Mouse (Mus musculus): ENCODE data around the gene Tex38. TPM values are rescaled to one million over a fixed set of nuclear protein-coding genes. Genes with fewer than 3 reads are reported as not detected.

Tex38 gene
- polyA plus RNA-seq, 1 experiment: not detected

DNA sequence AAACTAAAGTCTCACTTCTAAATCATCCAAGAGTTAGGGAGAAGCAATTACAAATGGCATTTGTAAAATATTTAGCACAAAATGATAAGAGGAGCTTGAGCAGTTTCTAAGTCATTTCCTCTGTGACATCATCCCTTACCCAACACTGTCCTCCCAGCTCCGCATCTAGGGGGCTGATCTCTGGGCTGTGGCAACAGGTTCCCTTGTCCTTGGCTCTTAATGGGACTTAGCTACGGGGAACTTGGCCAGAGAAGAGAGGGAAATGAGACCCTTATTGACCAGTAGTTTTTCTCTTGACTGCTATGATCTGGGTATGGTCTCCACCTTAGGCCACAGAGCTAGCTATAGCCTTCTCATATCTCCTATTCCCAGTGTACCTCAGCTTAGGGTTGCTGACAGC is 44.5 kb upstream of the Tex38 start:
- H3K36me3 ChIP-seq (ENCODE audit: control insufficient read depth, insufficient read depth): no peaks in the 10 kb centered on the region
- no peak for TF ChIP-seq CEBPB (IDR thresholded peaks at IDR 0.05; ENCODE audit: low read depth)
- no peak for TF ChIP-seq MAX (IDR thresholded peaks at IDR 0.05)
- no peak for TF ChIP-seq FOSL1 (IDR thresholded peaks at IDR 0.05; ENCODE audit: insufficient read depth, low read length, poor library complexity, severe bottlenecking)
- no peak for TF ChIP-seq MYOD1 (IDR thresholded peaks at IDR 0.05; ENCODE audit: control insufficient read depth, insufficient read length, low read depth)
- TF ChIP-seq USF1 (IDR thresholded peaks at IDR 0.05; ENCODE audit: low read depth): no peak
- TF ChIP-seq CTCF (IDR thresholded peaks at IDR 0.05; ENCODE audit: control insufficient read depth, insufficient read depth, insufficient read length): no peak
- no peak for TF ChIP-seq MYOG (IDR thresholded peaks at IDR 0.05; ENCODE audit: control insufficient read depth, extremely low read depth, insufficient read length)
- H3K4me3 ChIP-seq (ENCODE audit: insufficient read depth, poor library complexity, severe bottlenecking): no peak overlapping the region
- no peaks in the 10 kb centered on the region for H3K27me3 ChIP-seq (ENCODE audit: control insufficient read depth, insufficient read depth, insufficient read length)
- H3ac ChIP-seq (ENCODE audit: control insufficient read depth, insufficient read length, low read depth): no peak overlapping the region
- H3K79me3 ChIP-seq (ENCODE audit: low read depth): no peaks in the 10 kb centered on the region
- peaks cover 15% of the 10 kb centered on the region for H3K79me2 ChIP-seq (ENCODE audit: control insufficient read depth, insufficient read depth)

DNA sequence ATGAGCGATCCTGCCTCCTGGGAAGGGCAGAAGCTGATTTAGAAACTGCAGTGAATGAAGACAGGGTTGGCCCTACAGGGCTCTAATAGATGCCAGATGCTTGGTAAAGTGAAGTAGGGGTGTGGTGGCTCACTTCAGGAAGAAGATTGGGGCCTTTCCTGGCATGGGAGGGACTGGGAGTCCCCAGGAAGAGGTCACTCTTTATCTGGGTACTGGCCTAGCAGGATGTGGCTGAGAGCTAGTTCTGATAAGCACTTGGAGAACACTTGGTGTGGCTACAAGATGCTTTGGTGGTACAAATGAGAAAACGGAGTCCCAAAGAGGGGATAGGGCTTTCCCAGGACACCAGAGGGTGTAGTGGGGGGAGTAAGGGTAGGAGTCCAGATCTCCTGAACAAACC is 43.4 kb upstream of the Tex38 start:
- Histone ChIP-seq H3K36me3 (ENCODE audit: control insufficient read depth, insufficient read depth) (no peaks in the 10 kb centered on the region), H3K79me2 (ENCODE audit: control insufficient read depth, insufficient read depth) (peaks cover 8% of the 10 kb centered on the region), H3K27me3 (ENCODE audit: control insufficient read depth, insufficient read depth, insufficient read length) (no peaks in the 10 kb centered on the region), H3ac (ENCODE audit: control insufficient read depth, insufficient read length, low read depth) (no peak overlapping the region), H3K4me3 (ENCODE audit: insufficient read depth, poor library complexity, severe bottlenecking) (no peak overlapping the region), H3K79me3 (ENCODE audit: low read depth) (no peaks in the 10 kb centered on the region)
- TF ChIP-seq MYOD1 (IDR thresholded peaks at IDR 0.05; ENCODE audit: control insufficient read depth, insufficient read length, low read depth) (no peak), MAX (IDR thresholded peaks at IDR 0.05) (no peak), CTCF (IDR thresholded peaks at IDR 0.05; ENCODE audit: control insufficient read depth, insufficient read depth, insufficient read length) (no peak), FOSL1 (IDR thresholded peaks at IDR 0.05; ENCODE audit: insufficient read depth, low read length, poor library complexity, severe bottlenecking) (no peak), USF1 (IDR thresholded peaks at IDR 0.05; ENCODE audit: low read depth) (no peak), CEBPB (IDR thresholded peaks at IDR 0.05; ENCODE audit: low read depth) (no peak), MYOG (IDR thresholded peaks at IDR 0.05; ENCODE audit: control insufficient read depth, extremely low read depth, insufficient read length) (no peak)

DNA sequence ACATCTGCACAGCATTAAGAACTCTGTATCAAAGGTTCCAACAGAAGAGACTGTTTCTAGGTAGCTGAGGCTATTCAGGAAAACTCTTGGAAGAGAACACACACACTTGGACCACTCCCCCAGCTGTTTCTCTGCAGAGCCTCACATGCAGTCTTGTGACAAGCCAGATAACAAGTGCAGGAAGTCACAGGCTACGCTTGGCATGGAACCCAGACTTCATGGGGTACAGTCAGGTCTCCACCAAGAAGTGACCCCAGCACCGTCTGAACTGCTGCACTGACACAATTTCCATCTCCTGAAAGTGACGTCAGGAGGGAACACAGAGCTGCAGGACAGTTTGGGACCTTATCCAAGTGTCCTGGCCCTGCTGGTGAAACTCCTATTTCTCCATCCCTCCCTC is 41.1 kb upstream of the Tex38 start:
- Histone ChIP-seq H3K4me3 (ENCODE audit: insufficient read depth, poor library complexity, severe bottlenecking) (no peak overlapping the region), H3K36me3 (ENCODE audit: control insufficient read depth, insufficient read depth) (no peaks in the 10 kb centered on the region), H3K79me3 (ENCODE audit: low read depth) (no peaks in the 10 kb centered on the region), H3K27me3 (ENCODE audit: control insufficient read depth, insufficient read depth, insufficient read length) (no peaks in the 10 kb centered on the region), H3ac (ENCODE audit: control insufficient read depth, insufficient read length, low read depth) (no peak overlapping the region), H3K79me2 (ENCODE audit: control insufficient read depth, insufficient read depth) (no peaks in the 10 kb centered on the region)
- TF ChIP-seq CEBPB (IDR thresholded peaks at IDR 0.05; ENCODE audit: low read depth) (no peak), FOSL1 (IDR thresholded peaks at IDR 0.05; ENCODE audit: insufficient read depth, low read length, poor library complexity, severe bottlenecking) (no peak), CTCF (IDR thresholded peaks at IDR 0.05; ENCODE audit: control insufficient read depth, insufficient read depth, insufficient read length) (no peak), USF1 (IDR thresholded peaks at IDR 0.05; ENCODE audit: low read depth) (no peak), MYOD1 (IDR thresholded peaks at IDR 0.05; ENCODE audit: control insufficient read depth, insufficient read length, low read depth) (no peak), MYOG (IDR thresholded peaks at IDR 0.05; ENCODE audit: control insufficient read depth, extremely low read depth, insufficient read length) (no peak), MAX (IDR thresholded peaks at IDR 0.05) (no peak)

DNA sequence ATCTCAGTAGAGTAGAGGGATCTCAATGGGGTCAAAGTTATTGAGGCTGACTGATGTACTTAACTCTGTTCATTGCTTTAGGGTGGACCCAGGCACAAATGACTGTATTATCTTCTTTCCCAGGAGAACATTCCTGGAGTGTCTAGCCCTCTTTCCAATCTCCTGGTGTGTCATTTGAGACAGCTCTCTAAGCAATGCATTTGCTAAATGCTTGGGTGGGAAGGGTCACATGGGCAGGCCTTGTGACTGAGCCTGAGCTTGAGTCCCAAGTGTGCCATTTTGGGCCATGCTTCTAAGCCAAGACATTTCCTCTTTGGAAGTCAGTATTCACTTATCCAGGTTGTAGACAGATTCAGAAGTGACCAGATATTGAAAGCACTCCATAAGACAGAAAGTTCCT is 40.6 kb upstream of the Tex38 start:
- Histone ChIP-seq H3K4me3 (ENCODE audit: insufficient read depth, poor library complexity, severe bottlenecking) (no peak overlapping the region), H3K79me2 (ENCODE audit: control insufficient read depth, insufficient read depth) (no peaks in the 10 kb centered on the region)
- TF ChIP-seq CTCF (IDR thresholded peaks at IDR 0.05; ENCODE audit: control insufficient read depth, insufficient read depth, insufficient read length): no peak
- TF ChIP-seq MAX (IDR thresholded peaks at IDR 0.05): no peak
- no peak for TF ChIP-seq MYOD1 (IDR thresholded peaks at IDR 0.05; ENCODE audit: control insufficient read depth, insufficient read length, low read depth)
- TF ChIP-seq CEBPB (IDR thresholded peaks at IDR 0.05; ENCODE audit: low read depth): no peak
- no peak for TF ChIP-seq MYOG (IDR thresholded peaks at IDR 0.05; ENCODE audit: control insufficient read depth, extremely low read depth, insufficient read length)
- TF ChIP-seq FOSL1 (IDR thresholded peaks at IDR 0.05; ENCODE audit: insufficient read depth, low read length, poor library complexity, severe bottlenecking): no peak
- TF ChIP-seq USF1 (IDR thresholded peaks at IDR 0.05; ENCODE audit: low read depth): no peak

DNA sequence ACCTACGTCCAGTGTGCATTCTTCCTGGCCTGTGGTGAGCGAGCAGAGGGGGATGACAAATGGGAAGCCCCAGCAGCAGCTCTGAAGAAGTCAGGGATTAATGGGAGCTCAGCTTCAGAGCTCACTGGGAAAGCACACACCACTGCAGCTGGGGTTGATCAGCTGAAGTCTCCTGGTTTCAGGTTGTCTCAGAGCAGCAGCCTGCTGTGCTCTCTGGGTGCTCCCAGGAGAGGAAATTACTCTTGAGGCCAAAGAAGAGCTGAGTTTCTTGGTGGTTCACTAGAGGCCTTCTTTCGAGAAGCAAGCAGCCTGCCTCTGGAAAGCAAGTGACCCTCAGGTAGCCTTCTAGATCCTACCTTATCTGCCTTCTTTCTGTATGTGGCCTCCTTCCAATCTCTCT is 40.1 kb upstream of the Tex38 start:
- Histone ChIP-seq H3K79me3 (ENCODE audit: low read depth) (no peaks in the 10 kb centered on the region), H3K79me2 (ENCODE audit: control insufficient read depth, insufficient read depth) (no peaks in the 10 kb centered on the region), H3K36me3 (ENCODE audit: control insufficient read depth, insufficient read depth) (no peaks in the 10 kb centered on the region), H3K27me3 (ENCODE audit: control insufficient read depth, insufficient read depth, insufficient read length) (no peaks in the 10 kb centered on the region), H3ac (ENCODE audit: control insufficient read depth, insufficient read length, low read depth) (no peak overlapping the region), H3K4me3 (ENCODE audit: insufficient read depth, poor library complexity, severe bottlenecking) (no peak overlapping the region)
- TF ChIP-seq USF1 (IDR thresholded peaks at IDR 0.05; ENCODE audit: low read depth) (no peak), MYOG (IDR thresholded peaks at IDR 0.05; ENCODE audit: control insufficient read depth, extremely low read depth, insufficient read length) (no peak), FOSL1 (IDR thresholded peaks at IDR 0.05; ENCODE audit: insufficient read depth, low read length, poor library complexity, severe bottlenecking) (no peak), MYOD1 (IDR thresholded peaks at IDR 0.05; ENCODE audit: control insufficient read depth, insufficient read length, low read depth) (no peak), CEBPB (IDR thresholded peaks at IDR 0.05; ENCODE audit: low read depth) (no peak), MAX (IDR thresholded peaks at IDR 0.05) (no peak), CTCF (IDR thresholded peaks at IDR 0.05; ENCODE audit: control insufficient read depth, insufficient read depth, insufficient read length) (no peak)

More for the DNA sequence above, 40.6 kb upstream of the Tex38 start:
- Histone ChIP-seq H3K27me3 (ENCODE audit: control insufficient read depth, insufficient read depth, insufficient read length) (no peaks in the 10 kb centered on the region), H3K79me3 (ENCODE audit: low read depth) (no peaks in the 10 kb centered on the region), H3K36me3 (ENCODE audit: control insufficient read depth, insufficient read depth) (no peaks in the 10 kb centered on the region), H3ac (ENCODE audit: control insufficient read depth, insufficient read length, low read depth) (no peak overlapping the region)

DNA sequence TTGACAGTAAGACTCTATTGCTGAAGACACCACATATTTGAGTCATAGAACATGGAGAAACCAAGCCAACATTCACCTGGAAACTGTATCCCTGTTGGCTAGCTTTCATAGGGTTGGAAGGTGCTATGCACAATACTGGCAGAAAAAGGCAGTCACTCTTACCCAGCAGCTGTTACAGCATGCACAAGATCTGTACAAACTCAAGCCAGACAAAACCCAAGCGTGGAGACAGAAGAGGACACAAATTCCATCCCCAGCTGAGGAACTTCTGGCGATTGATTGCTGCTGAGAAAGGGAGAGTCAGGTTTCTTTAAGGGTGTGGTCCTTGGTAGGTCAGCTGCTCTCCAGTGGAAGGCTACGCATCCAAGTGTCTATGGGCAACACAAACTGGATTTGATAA is 39.4 kb upstream of the Tex38 start:
- H3ac ChIP-seq (ENCODE audit: control insufficient read depth, insufficient read length, low read depth): no peak overlapping the region
- TF ChIP-seq FOSL1 (IDR thresholded peaks at IDR 0.05; ENCODE audit: insufficient read depth, low read length, poor library complexity, severe bottlenecking): no peak
- TF ChIP-seq MAX (IDR thresholded peaks at IDR 0.05): no peak
- no peak for TF ChIP-seq CEBPB (IDR thresholded peaks at IDR 0.05; ENCODE audit: low read depth)
- no peaks in the 10 kb centered on the region for H3K36me3 ChIP-seq (ENCODE audit: control insufficient read depth, insufficient read depth)
- H3K4me3 ChIP-seq (ENCODE audit: insufficient read depth, poor library complexity, severe bottlenecking): no peak overlapping the region
- H3K27me3 ChIP-seq (ENCODE audit: control insufficient read depth, insufficient read depth, insufficient read length): no peaks in the 10 kb centered on the region
- H3K79me2 ChIP-seq (ENCODE audit: control insufficient read depth, insufficient read depth): no peaks in the 10 kb centered on the region
- H3K79me3 ChIP-seq (ENCODE audit: low read depth): no peaks in the 10 kb centered on the region

Measured in C2C12 (cell line).